Comparison of ENCODE assay signal across 32 mouse cellular contexts in the genomic region with DNA sequence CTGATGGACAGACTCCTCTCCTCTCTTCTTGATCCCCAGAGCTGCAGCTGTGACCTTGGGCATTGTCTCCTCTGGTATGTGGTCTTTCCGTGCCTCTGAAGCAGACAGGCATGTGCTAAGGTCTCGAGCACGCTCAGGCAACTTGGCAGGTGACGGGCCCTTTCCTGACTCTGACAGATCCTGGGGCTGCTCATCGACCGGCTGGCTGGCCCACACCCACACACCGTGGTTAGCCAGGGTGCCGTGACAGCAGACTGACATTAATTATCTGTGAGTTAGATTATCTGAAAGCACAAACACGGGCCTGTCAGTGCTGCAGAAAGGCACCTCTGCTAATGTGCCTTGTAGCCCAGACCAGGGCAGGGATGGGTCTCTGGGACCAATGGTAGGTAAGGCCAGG.
DNase-seq lines count a peak whose midpoint lies in the region; ATAC-seq lines count a peak whose summit lies in the region.
"Had no signal": no experiment of that assay in that cellular context is flagged by ENCODE, and none has a peak within 500 bp of the region (broad histone marks: within the 10 kb centered on the region; RNA-seq: fewer than 3 reads in every experiment).

No protein-coding gene starts in this region.

- H3K27ac ChIP-seq in embryonic facial prominence, embryonic 12.5 days, result no peak overlapping the region
- H3K27ac ChIP-seq in embryonic facial prominence, embryonic 10.5 days (replicated peaks), result no peak overlapping the region
- no peak overlapping the region for H3K27ac ChIP-seq in heart, embryonic 14.5 days (replicated peaks in 1 of 2; ENCODE audit: control insufficient read depth in 1 of 2, insufficient read depth in 1 of 2, low read depth in 2 of 2, low read length in 2 of 2)
- H3K27ac ChIP-seq in limb, embryonic 10.5 days, result no peak overlapping the region
- H3K27ac ChIP-seq: embryonic facial prominence, embryonic 13.5 days; gastrocnemius, adult 2 months; hindbrain, embryonic 14.5 days; layer of hippocampus, adult 2 months; left cerebral cortex, adult 2 months; limb, embryonic 15.5 days; liver, embryonic 13.5 days; midbrain, embryonic 10.5 days; midbrain, embryonic 15.5 days; neural tube, embryonic 15.5 days had no signal

- 0 out of 2 replicates have a peak, but pooled peaks have one; percentile 28 for ATAC-seq in embryonic facial prominence, embryonic 12.5 days (ENCODE audit: insufficient number of reproducible peaks, insufficient read depth, low FRiP score, low TSS enrichment)
- peak; percentile 38; the same call in 1 of the 2 replicates for ATAC-seq in heart, embryonic 14.5 days (ENCODE audit: insufficient number of reproducible peaks, insufficient read depth, low FRiP score, low read depth)
- ATAC-seq: forebrain, embryonic 16.5 days; inflammation-experienced regulatory T-cells, adult 6 months; midbrain, embryonic 15.5 days had no signal

- WGBS in embryonic facial prominence, embryonic 12.5 days, result 72% methylated on average over 9 of the region's 9 CpGs
- 71% methylated on average over 9 of the region's 9 CpGs for WGBS in embryonic facial prominence, embryonic 10.5 days
- 23% methylated on average over 9 of the region's 9 CpGs for WGBS in heart, embryonic 14.5 days
- WGBS in limb, embryonic 10.5 days, result 56% methylated on average over 9 of the region's 9 CpGs

- no peaks in the 10 kb centered on the region for H3K27me3 ChIP-seq in embryonic facial prominence, embryonic 12.5 days
- no peaks in the 10 kb centered on the region for H3K27me3 ChIP-seq in embryonic facial prominence, embryonic 10.5 days (replicated peaks; ENCODE audit: low read depth, poor library complexity, severe bottlenecking)
- H3K27me3 ChIP-seq in heart, embryonic 14.5 days (ENCODE audit: control insufficient read depth, insufficient read depth, low read length), result no peaks in the 10 kb centered on the region
- H3K27me3 ChIP-seq in limb, embryonic 10.5 days (ENCODE audit: low read depth, poor library complexity, severe bottlenecking), result no peaks in the 10 kb centered on the region
- H3K27me3 ChIP-seq: embryonic facial prominence, embryonic 13.5 days; limb, embryonic 15.5 days; liver, embryonic 13.5 days; midbrain, embryonic 15.5 days; neural tube, embryonic 15.5 days had no signal

- H3K4me2 ChIP-seq in embryonic facial prominence, embryonic 12.5 days (replicated peaks), result no peak overlapping the region
- no peak overlapping the region for H3K4me2 ChIP-seq in heart, embryonic 14.5 days (ENCODE audit: low read length)
- H3K4me2 ChIP-seq: embryonic facial prominence, embryonic 13.5 days; hindbrain, embryonic 14.5 days; limb, embryonic 15.5 days; liver, embryonic 13.5 days; midbrain, embryonic 15.5 days; neural tube, embryonic 15.5 days had no signal

- H3K4me1 ChIP-seq in embryonic facial prominence, embryonic 12.5 days, result no peaks in the 10 kb centered on the region
- no peaks in the 10 kb centered on the region for H3K4me1 ChIP-seq in embryonic facial prominence, embryonic 10.5 days
- H3K4me1 ChIP-seq in heart, embryonic 14.5 days (ENCODE audit: control insufficient read depth in 2 of 2, insufficient read depth in 2 of 2, low read length in 2 of 2), result peaks cover 0 to 2% of the 10 kb centered on the region in 2 experiments; a peak in 1 of 4 replicates
- H3K4me1 ChIP-seq in limb, embryonic 10.5 days, result peaks cover 14% of the 10 kb centered on the region; the same call in 1 of the 2 replicates
- H3K4me1 ChIP-seq: embryonic facial prominence, embryonic 13.5 days; limb, embryonic 15.5 days; liver, embryonic 13.5 days; midbrain, embryonic 10.5 days; midbrain, embryonic 15.5 days; neural tube, embryonic 15.5 days had no signal

- H3K9me3 ChIP-seq in embryonic facial prominence, embryonic 12.5 days, result no peaks in the 10 kb centered on the region
- no peaks in the 10 kb centered on the region for H3K9me3 ChIP-seq in embryonic facial prominence, embryonic 10.5 days
- no peaks in the 10 kb centered on the region for H3K9me3 ChIP-seq in heart, embryonic 14.5 days (ENCODE audit: control insufficient read depth, low read length)
- no peaks in the 10 kb centered on the region for H3K9me3 ChIP-seq in limb, embryonic 10.5 days (replicated peaks)
- H3K9me3 ChIP-seq: embryonic facial prominence, embryonic 13.5 days; limb, embryonic 15.5 days; midbrain, embryonic 10.5 days; midbrain, embryonic 15.5 days; neural tube, embryonic 15.5 days had no signal

- no peak overlapping the region for H3K9ac ChIP-seq in embryonic facial prominence, embryonic 12.5 days
- no peak overlapping the region for H3K9ac ChIP-seq in heart, embryonic 14.5 days (ENCODE audit: low read length)
- H3K9ac ChIP-seq: embryonic facial prominence, embryonic 13.5 days; hindbrain, embryonic 14.5 days; limb, embryonic 15.5 days; liver, embryonic 13.5 days; midbrain, embryonic 15.5 days; neural tube, embryonic 15.5 days had no signal

- DNase-seq in embryonic facial prominence, embryonic 10.5 days (ENCODE audit: low spot score), result no peak
- no peak for DNase-seq in heart, adult 8-10 months (ENCODE audit: low spot score)
- DNase-seq in Muller cell, postnatal 12 days (ENCODE audit: inconsistent ontology term), result peak; percentile 12
- peak; percentile 8 for DNase-seq in heart, postnatal 4 days
- no peak for DNase-seq in limb, embryonic 10.5 days (ENCODE audit: low spot score)
- DNase-seq: adrenal gland, postnatal 10 days; cerebellum, adult 11 months; cerebellum, adult 9-10 months; cerebellum, postnatal 36 days; gastrocnemius, adult 2 months; kidney, adult 2 months; kidney, postnatal 36 days; left cerebral cortex, postnatal 4 days; liver, embryonic 13.5 days; lung, adult 18-20 months; lung, postnatal 10 days; retina, postnatal 1 day; right cerebral cortex, postnatal 25 days; spleen, adult 18-20 months; thymus, postnatal 14 days had no signal

- no peaks in the 10 kb centered on the region for H3K36me3 ChIP-seq in embryonic facial prominence, embryonic 12.5 days
- H3K36me3 ChIP-seq in embryonic facial prominence, embryonic 10.5 days (replicated peaks), result no peaks in the 10 kb centered on the region
- no peaks in the 10 kb centered on the region for H3K36me3 ChIP-seq in heart, embryonic 14.5 days (ENCODE audit: control insufficient read depth, insufficient read depth, low read length)
- no peaks in the 10 kb centered on the region for H3K36me3 ChIP-seq in limb, embryonic 10.5 days
- H3K36me3 ChIP-seq: embryonic facial prominence, embryonic 13.5 days; limb, embryonic 15.5 days; liver, embryonic 13.5 days; midbrain, embryonic 10.5 days; midbrain, embryonic 15.5 days; neural tube, embryonic 15.5 days had no signal

- H3K4me3 ChIP-seq in embryonic facial prominence, embryonic 12.5 days, result no peak overlapping the region
- no peak overlapping the region for H3K4me3 ChIP-seq in embryonic facial prominence, embryonic 10.5 days
- H3K4me3 ChIP-seq in heart, embryonic 14.5 days (ENCODE audit: control insufficient read depth in 1 of 2, insufficient read depth in 1 of 2, low read depth in 1 of 2, low read length in 2 of 2), result no peak overlapping the region
- no peak overlapping the region for H3K4me3 ChIP-seq in limb, embryonic 10.5 days
- H3K4me3 ChIP-seq: embryonic facial prominence, embryonic 13.5 days; gastrocnemius, adult 2 months; layer of hippocampus, adult 2 months; left cerebral cortex, adult 2 months; limb, embryonic 15.5 days; liver, embryonic 13.5 days; midbrain, embryonic 10.5 days; midbrain, embryonic 15.5 days; neural tube, embryonic 15.5 days had no signal

Comparison
In these comparisons a context has a peak if more than half of its experiments do, and no peak if none do; other contexts are left out.
1. DNase-seq: peak in Muller cell, postnatal 12 days (single experiment) and heart, postnatal 4 days (single experiment); none in embryonic facial prominence, embryonic 10.5 days (single experiment), heart, adult 8-10 months (single experiment) and limb, embryonic 10.5 days (single experiment).